Mouse (Mus musculus) left cerebral cortex, adult 6 months (tissue): ENCODE data around the gene Rfxap. TPM values are rescaled to one million over a fixed set of nuclear protein-coding genes. Genes with fewer than 3 reads are reported as not detected.

Experiments used
- long read RNA-seq, 2 experiments: library from polyadenylated mRNA; unstranded; transcript quantifications; one replicate each; pipeline ENCODE4 v2.0.0; 2019 to 2020
- polyA plus RNA-seq: library from polyadenylated mRNA; unstranded; fragments of <200 nt; fragmentation: Nextera tagmentation; gene quantifications from 2 replicates; pipeline ENCODE4 v1.2.3, GENCODE M21; 2021

Gene Rfxap
- polyA plus RNA-seq, result 4.9 and 37.4 TPM in 2 replicates
- long read RNA-seq, experiment 1, partial matches to known transcripts, result 0 of 2 reads
- long read RNA-seq, experiment 1, other reads (novel, unspliced or antisense), result 1 of 2 reads
- long read RNA-seq, experiment 2, transcript Rfxap-201 (3 exons, 2,162 nt), result major isoform, 5 of 10 reads
- long read RNA-seq, experiment 2, partial matches to known transcripts, result 1 of 10 reads
- long read RNA-seq, experiment 2, other reads (novel, unspliced or antisense), result 4 of 10 reads

DNA sequence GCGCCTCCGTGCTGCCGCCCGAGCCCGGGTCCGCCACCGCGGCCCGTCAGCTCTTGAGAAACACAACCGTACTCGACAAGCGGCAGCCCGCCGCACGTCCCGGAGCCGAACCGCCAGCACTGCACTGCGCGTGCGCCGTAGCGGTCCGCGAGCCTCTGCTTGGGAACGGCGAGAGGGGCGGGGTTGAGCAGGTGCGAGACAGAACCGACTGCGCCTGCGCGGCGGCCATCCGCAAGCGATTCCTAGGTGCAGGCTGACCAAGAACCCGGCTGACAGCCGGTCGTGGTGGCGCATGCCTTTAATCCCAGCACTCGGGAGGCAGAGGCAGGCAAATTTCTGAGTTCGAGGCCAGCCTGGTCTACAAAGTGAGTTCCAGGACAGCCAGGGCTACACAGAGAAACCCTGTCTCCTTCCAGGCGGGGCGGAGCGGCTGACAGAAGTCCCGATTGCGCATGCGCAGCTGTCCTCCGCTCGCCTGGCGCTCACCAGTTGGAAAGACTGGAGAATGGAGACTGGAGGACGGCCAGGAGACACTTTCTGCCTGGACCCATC lies at the start of gene Rfxap:
Rfxap (minus strand) TSS at position 126 of the 552 bp plus-strand sequence.

DNA sequence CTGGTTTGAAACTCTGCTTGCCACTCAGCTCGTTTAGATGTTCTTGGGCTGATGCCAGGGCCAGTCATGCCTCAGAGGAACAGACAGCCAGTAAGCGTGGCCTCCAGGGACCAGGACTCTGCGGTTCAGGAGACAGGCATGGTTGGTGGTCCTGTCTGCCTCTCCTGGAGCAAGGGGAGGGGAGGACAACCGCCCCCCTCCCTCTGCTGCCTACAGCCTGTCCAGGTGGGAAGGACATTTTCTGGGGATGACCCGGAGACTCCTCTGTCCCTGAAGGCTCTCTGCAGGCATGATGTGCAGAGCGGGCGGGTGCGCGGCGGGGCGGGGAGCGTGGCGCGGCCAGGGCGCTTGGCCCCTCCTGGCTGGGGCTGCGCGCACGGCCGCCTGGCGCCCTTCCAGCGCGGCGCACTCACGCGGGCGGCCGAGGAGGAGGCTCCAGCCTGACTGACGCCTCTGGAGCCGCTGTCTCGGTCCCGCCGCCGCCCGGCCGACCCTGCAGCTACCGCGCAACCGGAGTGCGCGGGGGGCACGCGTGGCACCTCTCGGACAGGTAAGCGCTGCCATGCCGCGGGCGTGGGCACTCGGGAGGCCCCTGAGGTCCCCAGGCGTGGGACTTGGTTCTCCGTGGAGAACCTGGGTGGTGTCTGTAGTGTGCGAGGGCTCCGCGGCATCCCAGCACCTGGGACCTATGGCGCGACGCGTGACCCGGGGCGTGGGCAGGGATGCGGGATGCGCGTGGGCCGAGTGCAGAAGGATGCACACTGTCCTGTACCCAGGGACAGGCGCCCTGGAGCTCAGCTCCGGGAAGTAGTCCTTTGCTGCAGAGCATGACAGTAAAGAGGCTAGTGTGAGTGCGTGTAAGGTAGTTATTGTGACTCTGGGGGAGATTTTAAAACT lies 52.2 kb downstream of the Rfxap start, which contains the start of gene Smad9:
Smad9 (plus strand) TSS at position 438 of the 897 bp plus-strand sequence.

Other genes starting within 250 kb of the Rfxap start
- 10.9 and 12.3 TPM in 2 replicates for gene Supt20, start 115.0 kb downstream of the Rfxap start, polyA plus RNA-seq
- gene Gm21958, start 93.4 kb downstream of the Rfxap start, polyA plus RNA-seq, result not detected in 2 replicates
- gene Exosc8, start 72.4 kb downstream of the Rfxap start, polyA plus RNA-seq, result 25.9 and 30.1 TPM in 2 replicates
- gene Alg5, start 72.3 kb downstream of the Rfxap start, polyA plus RNA-seq, result 37.1 and 41.3 TPM in 2 replicates
- 2.5 and 2.6 TPM in 2 replicates for gene Smad9, start 52.2 kb downstream of the Rfxap start, polyA plus RNA-seq
- 1.8 and 2.5 TPM in 2 replicates for gene Sertm1, start 108.1 kb upstream of the Rfxap start, polyA plus RNA-seq
- 1.0 and 1.6 TPM in 2 replicates for gene Ccna1, start 247.7 kb upstream of the Rfxap start, polyA plus RNA-seq